Mouse (Mus musculus): ENCODE results near the gene Fntb. TPM values are rescaled to one million over a fixed set of nuclear protein-coding genes. Genes with fewer than 3 reads are reported as not detected.

The Fntb gene
- polyA plus RNA-seq (2012; rRNA removed) = 37.4 and 38.3 TPM in 2 replicates

GRCm38 (mm10) chr12:76765354-76765851, at the start of gene Fntb, which contains the start of gene Churc1:
TSS of gene Fntb (plus strand) at chr12:76765589.
TSS of gene Churc1 (plus strand) at chr12:76765538.

GRCm38 (mm10) chr12:76795350-76795749, 30.0 kb downstream of the Fntb start, which contains the start of gene Gpx2:
TSS of gene Gpx2 (minus strand) at chr12:76795554.

GRCm38 (mm10) chr12:76822651-76823041, 57.3 kb downstream of the Fntb start, which contains the start of gene Rab15:
TSS of gene Rab15 (minus strand) at chr12:76822908.

GRCm38 (mm10) chr12:76961932-76962891, 196.8 kb downstream of the Fntb start, which contains the start of gene Max:
TSS of gene Max (minus strand) at chr12:76962201.

Other genes starting within 250 kb of the Fntb start
- gene Plekhg3, start 234.7 kb upstream of the Fntb start, polyA plus RNA-seq (2012; rRNA removed) = 2.9 and 3.5 TPM in 2 replicates
- gene Sptb, start 55.0 kb upstream of the Fntb start, polyA plus RNA-seq (2012; rRNA removed) = 6.7 and 7.0 TPM in 2 replicates
- 66.9 and 74.4 TPM in 2 replicates for gene Churc1, start 51 bp upstream of the Fntb start, polyA plus RNA-seq (2012; rRNA removed)
- 0.28 and 0.39 TPM in 2 replicates for gene Gpx2, start 30.0 kb downstream of the Fntb start, polyA plus RNA-seq (2012; rRNA removed)
- gene Rab15, start 57.3 kb downstream of the Fntb start, polyA plus RNA-seq (2012; rRNA removed) = 58.2 and 58.7 TPM in 2 replicates
- 49.4 and 54.0 TPM in 2 replicates for gene Max, start 196.6 kb downstream of the Fntb start, polyA plus RNA-seq (2012; rRNA removed)